Mouse (Mus musculus) heart, embryonic 13.5 days (tissue): ENCODE data around the gene Tcte3. TPM values are rescaled to one million over a fixed set of nuclear protein-coding genes. Genes with fewer than 3 reads are reported as not detected.
"Not testable (repeated sequence)": the region's sequence is repeated elsewhere in the genome, so short reads cannot be mapped to it uniquely, and the experiment has no call there.

ENCODE experiments used
- ATAC-seq: fragments of 200-750 bp; cut with Nextera tagmentation; 2 replicates; pipeline ENCODE4 v1.8.0; 2017; ENCODE audit warnings: moderate TSS enrichment; ENCODE audit not compliant: insufficient number of reproducible peaks, low FRiP score, low TSS enrichment; ENCODE audit errors: extremely low read depth
- H3K27ac ChIP-seq: fragments of 300-500 bp; sonication (generic); replicated peaks from 2 replicates; pipeline ENCODE4 v1.5.1; 2015; ENCODE audit warnings: moderate library complexity, mild to moderate bottlenecking, inconsistent platforms
- H3K27me3 ChIP-seq: fragments of 300-500 bp; sonication (generic); replicated peaks from 2 replicates; pipeline ENCODE4 v1.6.1; 2015; ENCODE audit warnings: mild to moderate bottlenecking, inconsistent platforms
- H3K36me3 ChIP-seq: fragments of 300-500 bp; sonication (generic); 2 replicates; pipeline ENCODE4 v1.6.1; 2015; ENCODE audit warnings: mild to moderate bottlenecking, inconsistent platforms
- H3K4me1 ChIP-seq: fragments of 300-500 bp; sonication (generic); 2 replicates; pipeline ENCODE4 v1.6.1; 2015; ENCODE audit warnings: inconsistent platforms
- H3K4me2 ChIP-seq: fragments of 300-500 bp; sonication (generic); 2 replicates; pipeline ENCODE4 v1.6.1; 2015; ENCODE audit warnings: inconsistent platforms, mild to moderate bottlenecking, moderate library complexity
- H3K4me3 ChIP-seq: fragments of 300-500 bp; sonication (generic); 2 replicates; pipeline ENCODE4 v1.5.1; 2015; ENCODE audit warnings: moderate library complexity, mild to moderate bottlenecking, inconsistent platforms
- H3K9ac ChIP-seq: fragments of 300-500 bp; sonication (generic); 2 replicates; pipeline ENCODE4 v1.6.1; 2015; ENCODE audit warnings: inconsistent platforms, mild to moderate bottlenecking, moderate library complexity
- H3K9me3 ChIP-seq: fragments of 300-500 bp; sonication (generic); 2 replicates; pipeline ENCODE4 v1.6.1; 2016; ENCODE audit warnings: inconsistent platforms
- WGBS: fragments of 180-500 bp; shearing (Covaris S2); methylation state at CpG from one replicate; pipeline ENCODE4 v1.1.7; 2015; ENCODE audit warnings: mixed read lengths; 5-methylcytosine and 5-hydroxymethylcytosine counted together
- polyA plus RNA-seq: library from polyadenylated mRNA; unstranded; fragments of >200 nt; fragmentation: Nextera tagmentation; extraction: Ambion mirVana; gene quantifications from 2 replicates; pipeline ENCODE4 v1.2.1, GENCODE M21; 2015

Tcte3 gene
- polyA plus RNA-seq, 1 experiment from 2014 or later: 0.62 TPM

DNA sequence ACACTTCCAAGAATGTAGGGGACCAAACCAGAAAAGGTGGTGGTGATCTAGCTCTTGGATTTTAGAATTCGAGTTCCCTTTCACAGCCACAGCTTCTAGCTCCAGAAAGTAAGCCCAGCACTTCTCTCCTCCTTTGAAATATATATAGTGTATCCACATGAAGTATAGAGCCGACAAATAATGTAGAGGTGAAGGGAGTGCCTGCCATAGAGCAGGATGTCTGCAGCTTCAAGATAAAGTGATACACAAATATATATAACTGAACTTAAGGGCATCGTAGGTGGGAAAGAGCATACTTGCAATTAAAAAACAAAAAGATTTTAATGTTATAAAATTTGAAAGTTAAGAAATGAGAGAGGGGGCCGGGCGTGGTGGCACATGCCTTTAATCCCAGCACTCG lies 15.8 kb downstream of the Tcte3 start:
- not testable (repeated sequence) for H3K36me3 ChIP-seq, ATAC-seq, H3K4me2 ChIP-seq, H3K4me3 ChIP-seq, H3K9ac ChIP-seq, H3K27me3 ChIP-seq, H3K27ac ChIP-seq, H3K4me1 ChIP-seq, H3K9me3 ChIP-seq
- WGBS: no CpG with 5 or more reads among the region's 6 CpGs

DNA sequence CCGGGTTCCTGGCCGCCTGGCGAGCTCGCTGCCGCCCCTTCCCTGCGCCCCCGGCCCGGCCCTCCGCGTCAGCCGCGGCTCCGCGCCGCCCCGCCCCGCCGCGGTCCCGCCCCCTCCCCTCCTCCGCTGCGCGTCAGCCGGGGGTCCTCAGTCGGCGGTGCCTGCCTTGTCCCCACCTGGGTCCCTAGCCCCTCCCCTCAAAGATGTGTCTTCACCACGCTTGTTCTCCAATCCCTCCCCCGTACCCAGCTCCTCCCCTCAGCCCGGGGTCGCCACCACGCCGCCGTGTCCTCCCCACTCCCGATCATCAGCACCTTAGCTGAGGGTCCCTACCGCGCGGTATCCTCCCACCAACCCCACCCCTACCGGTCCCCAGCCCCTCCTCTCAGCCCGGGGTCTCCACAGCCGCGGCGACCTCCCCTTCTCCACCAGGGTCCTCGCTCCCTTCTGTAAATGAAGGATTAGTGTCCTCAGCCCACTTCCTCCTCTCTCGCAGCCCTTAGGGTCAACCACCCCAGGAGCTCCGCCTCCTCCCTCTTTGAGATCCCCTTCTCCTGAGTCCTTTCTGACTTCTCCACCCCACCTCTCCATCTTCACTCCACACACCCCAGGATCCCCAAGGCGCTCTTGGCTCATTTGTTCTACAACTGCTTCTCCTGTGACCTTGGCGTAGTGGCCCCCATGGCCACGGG lies 16.6 kb downstream of the Tcte3 start:
- not testable (repeated sequence) for H3K4me2 ChIP-seq, H3K4me1 ChIP-seq, H3K9ac ChIP-seq, H3K27ac ChIP-seq, H3K9me3 ChIP-seq, H3K27me3 ChIP-seq, H3K4me3 ChIP-seq, H3K36me3 ChIP-seq
- no CpG with 5 or more reads among the region's 48 CpGs for WGBS
- peak; percentile 64 for ATAC-seq

DNA sequence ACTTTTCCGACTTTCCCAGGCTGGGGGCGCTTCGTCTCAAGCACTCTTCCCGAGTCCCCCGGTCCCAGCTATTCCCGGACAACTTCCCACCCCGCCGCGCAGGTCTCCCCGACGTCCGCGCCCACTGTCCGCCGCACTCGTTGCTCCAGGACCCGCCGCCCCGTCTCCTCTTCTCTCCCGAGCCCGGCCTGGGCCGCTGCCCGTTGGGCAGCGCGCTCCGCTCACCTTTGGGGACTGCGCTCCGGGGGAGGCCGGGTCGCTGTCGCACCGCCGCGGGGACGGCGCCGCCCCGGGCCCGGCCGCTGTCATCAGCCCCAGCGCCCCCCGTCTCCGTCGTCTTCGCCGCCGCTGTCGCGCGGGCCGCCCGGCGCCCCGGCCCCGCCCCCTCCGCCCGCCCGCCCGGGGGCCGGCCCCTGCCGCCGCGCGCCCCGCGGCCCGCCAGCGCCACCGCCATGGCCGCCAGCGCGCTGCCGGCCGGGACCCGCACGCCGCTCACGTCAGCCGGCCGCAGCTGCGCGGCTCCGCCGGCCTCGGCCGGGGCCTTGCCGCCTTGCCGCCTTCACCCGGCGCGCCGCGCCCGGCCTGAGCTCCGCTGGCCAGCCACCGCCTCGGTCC lies 17.3 kb downstream of the Tcte3 start:
- not testable (repeated sequence) for H3K27me3 ChIP-seq, H3K4me2 ChIP-seq, H3K4me3 ChIP-seq, H3K9ac ChIP-seq, H3K9me3 ChIP-seq, H3K36me3 ChIP-seq, H3K27ac ChIP-seq, H3K4me1 ChIP-seq
- no CpG with 5 or more reads among the region's 97 CpGs for WGBS
- peak; percentile 77 for ATAC-seq

- H3K36me3 ChIP-seq, ATAC-seq, H3K4me3 ChIP-seq, H3K4me2 ChIP-seq, H3K9ac ChIP-seq, H3K4me1 ChIP-seq, H3K27me3 ChIP-seq, H3K27ac ChIP-seq, H3K9me3 ChIP-seq: not testable (repeated sequence)
- WGBS: 86% methylated on average over 3 of the region's 3 CpGs
These were observed 19.6 kb downstream of the Tcte3 start for GRCm38 (mm10) chr17:15021503-15022220.

DNA sequence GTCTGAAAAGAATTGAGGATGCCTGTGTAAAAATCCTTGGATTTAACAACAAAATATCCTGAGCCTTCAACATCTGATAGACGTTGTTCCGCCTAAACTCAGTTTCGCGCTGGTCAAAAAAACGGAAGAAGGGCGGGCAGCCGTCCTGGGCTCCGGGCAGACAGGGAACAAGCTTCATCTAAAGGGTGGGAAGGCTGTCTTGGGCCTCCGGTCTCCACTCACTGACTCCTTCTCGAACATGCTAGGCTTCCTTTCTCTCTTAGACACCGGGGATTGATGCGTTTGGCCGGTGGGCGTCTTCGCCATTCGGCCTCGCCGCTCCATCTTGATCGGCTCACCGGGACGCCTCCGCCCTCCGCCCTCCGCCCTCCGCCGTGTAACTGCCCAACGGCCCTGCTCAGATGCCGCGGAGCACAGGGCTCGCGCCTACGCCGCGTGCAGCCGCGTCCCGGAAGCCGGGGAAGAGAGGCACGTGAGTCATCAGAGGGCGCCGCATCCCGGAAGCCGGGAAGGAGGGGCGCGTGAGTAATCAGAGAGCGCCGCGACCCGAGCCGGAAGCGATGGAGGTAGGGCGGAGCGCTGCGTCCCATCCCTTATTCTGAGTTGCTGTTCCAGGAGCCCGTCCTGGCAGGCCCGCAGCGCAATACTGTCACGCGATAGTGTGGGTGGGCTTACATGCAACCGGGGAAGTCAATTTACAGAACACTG lies 31.4 kb downstream of the Tcte3 start, which contains the start of gene Gm3435:
Gene Gm3435, plus strand, starts transcription at position 471 of the 708 bp plus-strand sequence.
- H3K4me2 ChIP-seq, H3K4me3 ChIP-seq, H3K9me3 ChIP-seq, H3K27me3 ChIP-seq, H3K9ac ChIP-seq, H3K4me1 ChIP-seq, H3K36me3 ChIP-seq, H3K27ac ChIP-seq: not testable (repeated sequence)
- no CpG with 5 or more reads among the region's 60 CpGs for WGBS
- ATAC-seq: peak; percentile 99

GRCm38 (mm10) chr17:15009088-15009487 lies 32.2 kb downstream of the Tcte3 start:
- not testable (repeated sequence) for H3K27me3 ChIP-seq, H3K9ac ChIP-seq, H3K27ac ChIP-seq, H3K4me1 ChIP-seq, H3K36me3 ChIP-seq, H3K9me3 ChIP-seq, ATAC-seq, H3K4me3 ChIP-seq, H3K4me2 ChIP-seq
- WGBS: no CpG with 5 or more reads among the region's 3 CpGs

DNA sequence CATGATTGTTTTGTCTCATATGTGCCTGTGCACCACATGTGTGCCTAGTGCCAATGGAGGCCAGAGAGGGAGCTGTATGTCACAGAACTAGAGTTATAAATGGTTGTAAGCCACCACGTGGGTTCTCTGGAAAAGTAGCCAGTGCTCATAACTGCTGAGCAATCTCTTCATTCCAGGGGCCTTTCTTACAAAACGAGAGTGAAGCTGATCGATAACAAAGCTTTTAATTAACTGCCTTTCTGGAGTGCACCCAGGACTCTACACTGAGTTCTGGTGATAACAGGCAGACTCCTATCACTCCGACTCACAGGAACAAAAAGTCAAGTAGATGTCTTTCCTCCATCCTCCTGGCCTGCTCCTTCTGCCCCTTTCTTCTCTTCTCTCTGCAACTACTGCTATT lies 41.2 kb downstream of the Tcte3 start:
- H3K4me2 ChIP-seq, H3K9ac ChIP-seq, H3K36me3 ChIP-seq, H3K27ac ChIP-seq, H3K9me3 ChIP-seq, H3K4me1 ChIP-seq, H3K27me3 ChIP-seq, H3K4me3 ChIP-seq, ATAC-seq: not testable (repeated sequence)
- no CpG with 5 or more reads among the region's 4 CpGs for WGBS

- H3K4me2 ChIP-seq, H3K4me3 ChIP-seq, H3K27ac ChIP-seq, H3K9ac ChIP-seq, H3K9me3 ChIP-seq, ATAC-seq, H3K4me1 ChIP-seq, H3K27me3 ChIP-seq, H3K36me3 ChIP-seq: not testable (repeated sequence)
- WGBS: no CpG with 5 or more reads among the region's 5 CpGs
These were observed 47.1 kb downstream of the Tcte3 start for GRCm38 (mm10) chr17:14994140-14994539.

DNA sequence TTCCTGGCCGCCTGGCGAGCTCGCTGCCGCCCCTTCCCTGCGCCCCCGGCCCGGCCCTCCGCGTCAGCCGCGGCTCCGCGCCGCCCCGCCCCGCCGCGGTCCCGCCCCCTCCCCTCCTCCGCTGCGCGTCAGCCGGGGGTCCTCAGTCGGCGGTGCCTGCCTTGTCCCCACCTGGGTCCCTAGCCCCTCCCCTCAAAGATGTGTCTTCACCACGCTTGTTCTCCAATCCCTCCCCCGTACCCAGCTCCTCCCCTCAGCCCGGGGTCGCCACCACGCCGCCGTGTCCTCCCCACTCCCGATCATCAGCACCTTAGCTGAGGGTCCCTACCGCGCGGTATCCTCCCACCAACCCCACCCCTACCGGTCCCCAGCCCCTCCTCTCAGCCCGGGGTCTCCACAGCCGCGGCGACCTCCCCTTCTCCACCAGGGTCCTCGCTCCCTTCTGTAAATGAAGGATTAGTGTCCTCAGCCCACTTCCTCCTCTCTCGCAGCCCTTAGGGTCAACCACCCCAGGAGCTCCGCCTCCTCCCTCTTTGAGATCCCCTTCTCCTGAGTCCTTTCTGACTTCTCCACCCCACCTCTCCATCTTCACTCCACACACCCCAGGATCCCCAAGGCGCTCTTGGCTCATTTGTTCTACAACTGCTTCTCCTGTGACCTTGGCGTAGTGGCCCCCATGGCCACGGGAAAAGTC lies 48.0 kb downstream of the Tcte3 start:
- H3K9me3 ChIP-seq, H3K27ac ChIP-seq, H3K4me3 ChIP-seq, H3K4me1 ChIP-seq, H3K4me2 ChIP-seq, H3K9ac ChIP-seq, H3K36me3 ChIP-seq, H3K27me3 ChIP-seq: not testable (repeated sequence)
- peak; percentile 62 for ATAC-seq
- WGBS: no CpG with 5 or more reads among the region's 47 CpGs

- not testable (repeated sequence) for H3K9ac ChIP-seq, H3K4me1 ChIP-seq, H3K36me3 ChIP-seq, H3K27me3 ChIP-seq, H3K27ac ChIP-seq, H3K4me2 ChIP-seq, H3K4me3 ChIP-seq, H3K9me3 ChIP-seq
- WGBS: no CpG with 5 or more reads among the region's 98 CpGs
- ATAC-seq: peak; percentile 78
These were observed 48.7 kb downstream of the Tcte3 start for GRCm38 (mm10) chr17:14992522-14993138.
